Mouse (Mus musculus) limb, embryonic 13.5 days (tissue): ENCODE results near the gene Ints7. TPM values are rescaled to one million over a fixed set of nuclear protein-coding genes. Genes with fewer than 3 reads are reported as not detected.

Experiments
- ATAC-seq: fragments of 200-750 bp; cut with Nextera tagmentation; 2 replicates; pipeline ENCODE4 v1.8.0; 2017; ENCODE audit warnings: low read depth, moderate number of reproducible peaks, moderate TSS enrichment; ENCODE audit not compliant: low FRiP score
- H3K27ac ChIP-seq: fragments of 300-500 bp; sonication (generic); 2 replicates; pipeline ENCODE4 v1.5.1; 2015; ENCODE audit warnings: inconsistent platforms, mild to moderate bottlenecking, moderate library complexity
- H3K27me3 ChIP-seq: fragments of 300-500 bp; sonication (generic); 2 replicates; pipeline ENCODE4 v1.6.1; 2015; ENCODE audit warnings: mild to moderate bottlenecking, inconsistent platforms
- H3K36me3 ChIP-seq: fragments of 300-500 bp; sonication (generic); 2 replicates; pipeline ENCODE4 v1.6.1; 2015; ENCODE audit warnings: inconsistent platforms, mild to moderate bottlenecking, moderate library complexity
- H3K4me1 ChIP-seq: fragments of 300-500 bp; sonication (generic); 2 replicates; pipeline ENCODE4 v1.6.1; 2015; ENCODE audit warnings: inconsistent platforms
- H3K4me2 ChIP-seq: fragments of 300-500 bp; sonication (generic); replicated peaks from 2 replicates; pipeline ENCODE4 v1.6.1; 2015; ENCODE audit warnings: inconsistent platforms, mild to moderate bottlenecking, moderate library complexity
- H3K4me3 ChIP-seq: fragments of 300-500 bp; sonication (generic); 2 replicates; pipeline ENCODE4 v1.5.1; 2015; ENCODE audit warnings: moderate library complexity, mild to moderate bottlenecking, inconsistent platforms
- H3K9ac ChIP-seq: fragments of 300-500 bp; sonication (generic); 2 replicates; pipeline ENCODE4 v1.6.1; 2015; ENCODE audit warnings: mild to moderate bottlenecking, inconsistent platforms
- H3K9me3 ChIP-seq: fragments of 300-500 bp; sonication (generic); 2 replicates; pipeline ENCODE4 v1.6.1; 2016; ENCODE audit warnings: inconsistent platforms
- WGBS: fragments of 180-500 bp; shearing (Covaris S2); methylation state at CpG from one replicate; pipeline ENCODE4 v1.1.7; 2015; 5-methylcytosine and 5-hydroxymethylcytosine counted together
- polyA plus RNA-seq: library from polyadenylated mRNA; unstranded; fragments of >200 nt; fragmentation: Nextera tagmentation; extraction: Ambion mirVana; gene quantifications from 2 replicates; pipeline ENCODE4 v1.2.1, GENCODE M21; 2015

Ints7 gene
- polyA plus RNA-seq, 1 experiment from 2014 or later = 65.4 TPM

GRCm38 (mm10) chr1:191587062-191587461 is 11.6 kb downstream of the Ints7 start:
- no peak overlapping the region for H3K4me2 ChIP-seq
- no peaks in the 10 kb centered on the region for H3K27me3 ChIP-seq
- no peak for ATAC-seq
- 95% methylated on average over 3 of the region's 3 CpGs for WGBS
- no peak overlapping the region for H3K27ac ChIP-seq
- no peaks in the 10 kb centered on the region for H3K4me1 ChIP-seq
- no peak overlapping the region for H3K4me3 ChIP-seq
- H3K36me3 ChIP-seq = peaks cover 82% of the 10 kb centered on the region
- no peak overlapping the region for H3K9ac ChIP-seq
- H3K9me3 ChIP-seq = no peaks in the 10 kb centered on the region

- WGBS = 90% methylated on average over 2 of the region's 2 CpGs
- Histone ChIP-seq H3K4me1 (no peaks in the 10 kb centered on the region), H3K27ac (no peak overlapping the region), H3K4me2 (no peak overlapping the region), H3K36me3 (peaks cover 83% of the 10 kb centered on the region), H3K4me3 (no peak overlapping the region), H3K27me3 (no peaks in the 10 kb centered on the region), H3K9me3 (no peaks in the 10 kb centered on the region), H3K9ac (no peak overlapping the region)
- ATAC-seq = no peak
Measured at GRCm38 (mm10) chr1:191588749-191589148, 13.3 kb downstream of the Ints7 start.

DNA sequence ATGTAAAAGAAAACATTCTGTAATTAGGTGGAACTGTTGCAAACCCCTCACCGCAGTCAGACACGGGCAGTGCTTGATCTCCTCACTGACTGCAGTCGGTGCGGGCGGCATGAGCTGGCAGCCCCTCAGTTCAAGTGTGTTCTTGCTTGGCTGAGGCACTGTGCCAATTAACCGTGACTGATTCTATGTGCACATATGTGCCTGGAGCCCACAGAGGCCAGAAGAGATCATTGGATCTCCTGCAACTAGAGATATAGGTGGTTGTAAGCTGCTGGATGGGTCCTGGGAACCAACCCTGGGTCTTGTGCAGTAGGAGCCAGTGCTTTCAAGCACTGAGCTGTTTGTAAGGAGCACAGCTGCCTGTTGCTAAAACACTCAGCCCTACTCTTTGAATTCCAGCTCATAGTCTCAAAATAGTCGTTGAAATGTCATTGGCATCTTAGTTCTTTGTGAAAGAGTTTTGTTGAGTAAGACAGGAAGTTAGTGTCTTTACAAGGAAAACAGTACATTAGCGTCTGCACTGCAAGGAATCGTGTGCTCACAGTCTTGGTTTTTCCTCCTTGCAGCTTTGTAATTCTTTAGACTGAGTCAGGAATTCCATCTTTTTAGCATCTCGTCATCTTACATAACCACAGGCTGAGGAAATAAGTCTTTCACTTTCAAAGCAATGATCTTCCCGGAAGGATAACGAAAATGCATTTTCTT is 16.7 kb downstream of the Ints7 start:
- Histone ChIP-seq H3K36me3 (peaks cover 83% of the 10 kb centered on the region), H3K4me1 (no peaks in the 10 kb centered on the region), H3K9me3 (no peaks in the 10 kb centered on the region), H3K27ac (no peak overlapping the region), H3K4me3 (no peak overlapping the region), H3K27me3 (no peaks in the 10 kb centered on the region), H3K4me2 (no peak overlapping the region), H3K9ac (no peak overlapping the region)
- 88% methylated on average over 12 of the region's 12 CpGs for WGBS
- ATAC-seq = no peak

DNA sequence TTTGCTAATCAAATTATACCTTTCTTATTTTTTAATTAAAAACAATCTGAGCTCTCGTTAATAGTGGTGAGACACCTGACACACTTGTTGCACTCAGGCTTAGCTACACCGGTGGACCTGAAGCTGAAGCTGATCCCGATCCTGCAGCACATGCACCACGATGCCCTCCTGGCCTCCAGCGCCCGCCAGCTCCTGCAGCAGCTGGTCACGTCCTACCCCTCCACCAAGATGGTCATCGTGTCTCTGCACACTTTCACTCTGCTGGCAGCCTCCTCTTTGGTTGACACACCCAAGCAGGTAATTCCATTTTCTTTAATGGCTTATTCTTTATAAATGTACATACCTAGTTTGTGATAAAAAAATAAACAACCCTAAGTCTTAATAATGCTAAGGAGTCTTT is 20.6 kb downstream of the Ints7 start:
- no peak overlapping the region for H3K4me3 ChIP-seq
- no peak overlapping the region for H3K9ac ChIP-seq
- H3K36me3 ChIP-seq = peaks cover 80% of the 10 kb centered on the region
- 95% methylated on average over 8 of the region's 8 CpGs for WGBS
- no peaks in the 10 kb centered on the region for H3K4me1 ChIP-seq
- H3K27ac ChIP-seq = no peak overlapping the region
- H3K9me3 ChIP-seq = no peaks in the 10 kb centered on the region
- ATAC-seq = no peak
- H3K27me3 ChIP-seq = no peaks in the 10 kb centered on the region
- H3K4me2 ChIP-seq = no peak overlapping the region

- no peaks in the 10 kb centered on the region for H3K27me3 ChIP-seq
- H3K4me3 ChIP-seq = no peak overlapping the region
- no peak overlapping the region for H3K27ac ChIP-seq
- H3K9me3 ChIP-seq = no peaks in the 10 kb centered on the region
- H3K4me2 ChIP-seq = no peak overlapping the region
- no peak for ATAC-seq
- no peak overlapping the region for H3K9ac ChIP-seq
- WGBS = 81% methylated on average over 5 of the region's 5 CpGs
- H3K4me1 ChIP-seq = no peaks in the 10 kb centered on the region
- H3K36me3 ChIP-seq = peaks cover 80% of the 10 kb centered on the region
Measured at GRCm38 (mm10) chr1:191599210-191599609, 23.8 kb downstream of the Ints7 start.

- ATAC-seq = no peak
- no peaks in the 10 kb centered on the region for H3K9me3 ChIP-seq
- H3K4me3 ChIP-seq = no peak overlapping the region
- H3K36me3 ChIP-seq = peaks cover 84% of the 10 kb centered on the region
- H3K9ac ChIP-seq = no peak overlapping the region
- no peaks in the 10 kb centered on the region for H3K27me3 ChIP-seq
- no peaks in the 10 kb centered on the region for H3K4me1 ChIP-seq
- H3K4me2 ChIP-seq = no peak overlapping the region
- no peak overlapping the region for H3K27ac ChIP-seq
- 84% methylated on average over 3 of the region's 3 CpGs for WGBS
Measured at GRCm38 (mm10) chr1:191604690-191605089, 29.3 kb downstream of the Ints7 start.

GRCm38 (mm10) chr1:191609051-191609450 is 33.6 kb downstream of the Ints7 start:
- no peak for ATAC-seq
- Histone ChIP-seq H3K9me3 (no peaks in the 10 kb centered on the region), H3K9ac (no peak overlapping the region), H3K36me3 (peaks cover 92% of the 10 kb centered on the region), H3K27ac (no peak overlapping the region), H3K4me1 (no peaks in the 10 kb centered on the region), H3K4me2 (no peak overlapping the region), H3K4me3 (no peak overlapping the region), H3K27me3 (no peaks in the 10 kb centered on the region)
- WGBS = 92% methylated on average over 6 of the region's 6 CpGs

DNA sequence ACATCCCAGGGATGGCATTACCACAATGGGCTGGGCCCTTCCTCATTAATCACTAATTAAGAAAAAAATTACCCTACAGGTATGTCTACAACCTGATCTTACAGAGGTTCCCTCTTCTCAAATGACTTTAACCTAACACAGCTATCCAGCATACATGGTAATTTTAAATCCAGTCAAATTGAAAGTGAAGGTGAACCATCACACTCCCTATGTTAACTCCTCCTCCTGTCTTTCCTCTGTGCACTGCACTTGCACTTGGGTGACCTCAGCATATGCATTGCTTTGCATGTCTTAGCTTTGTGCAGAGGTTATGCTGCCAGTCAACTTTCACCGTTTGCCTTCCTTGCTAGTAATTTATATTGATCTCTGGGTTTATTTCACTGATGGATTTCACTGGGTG is 34.1 kb downstream of the Ints7 start:
- no peaks in the 10 kb centered on the region for H3K27me3 ChIP-seq
- H3K9me3 ChIP-seq = no peaks in the 10 kb centered on the region
- no peak for ATAC-seq
- no peak overlapping the region for H3K27ac ChIP-seq
- no peak overlapping the region for H3K4me2 ChIP-seq
- 92% methylated on average over 1 of the region's 1 CpGs for WGBS
- no peak overlapping the region for H3K4me3 ChIP-seq
- no peaks in the 10 kb centered on the region for H3K4me1 ChIP-seq
- H3K36me3 ChIP-seq = peaks cover 92% of the 10 kb centered on the region
- no peak overlapping the region for H3K9ac ChIP-seq

DNA sequence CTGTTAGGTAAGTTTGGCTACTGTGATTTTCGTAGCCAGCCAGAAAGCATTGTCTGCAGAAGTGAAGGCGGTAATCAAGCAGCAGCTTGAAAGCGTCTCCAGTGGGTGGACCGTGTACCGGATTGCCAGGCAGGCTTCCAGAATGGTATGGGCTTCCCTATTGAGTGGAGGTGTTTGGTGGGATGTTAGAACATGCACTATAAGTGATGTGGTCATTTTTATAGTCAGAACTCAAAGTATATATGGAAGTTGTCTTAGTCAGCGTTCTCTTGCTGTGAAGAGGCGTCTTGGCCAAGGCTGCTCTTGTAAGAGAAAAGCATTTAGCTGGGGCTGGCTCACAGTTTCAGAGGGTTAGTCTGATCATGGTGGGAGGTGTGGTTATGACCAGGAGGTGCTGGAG is 34.9 kb downstream of the Ints7 start:
- Histone ChIP-seq H3K9ac (no peak overlapping the region), H3K27me3 (no peaks in the 10 kb centered on the region), H3K27ac (no peak overlapping the region), H3K4me1 (no peaks in the 10 kb centered on the region), H3K9me3 (no peaks in the 10 kb centered on the region), H3K4me3 (no peak overlapping the region), H3K4me2 (no peak overlapping the region), H3K36me3 (peaks cover 92% of the 10 kb centered on the region)
- 93% methylated on average over 7 of the region's 7 CpGs for WGBS
- no peak for ATAC-seq

DNA sequence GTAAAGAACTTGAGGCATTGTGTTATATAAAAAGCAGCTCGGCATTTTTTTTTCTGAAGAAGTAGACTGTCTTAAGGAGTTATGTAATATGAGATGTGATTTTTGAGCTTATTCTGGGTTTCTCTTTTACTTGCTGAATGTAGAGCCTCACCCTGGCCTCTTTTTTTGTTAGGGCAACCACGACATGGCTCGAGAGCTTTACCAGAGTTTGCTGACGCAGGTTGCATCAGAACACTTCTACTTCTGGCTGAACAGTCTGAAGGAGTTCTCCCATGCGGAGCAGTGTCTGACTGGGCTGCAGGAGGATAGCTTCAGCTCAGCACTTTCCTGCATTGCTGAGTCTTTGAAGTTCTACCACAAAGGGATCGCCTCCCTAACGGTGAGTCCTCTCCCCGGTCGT is 36.2 kb downstream of the Ints7 start:
- Histone ChIP-seq H3K4me2 (no peak overlapping the region), H3K27ac (no peak overlapping the region), H3K9me3 (no peaks in the 10 kb centered on the region), H3K4me3 (no peak overlapping the region), H3K4me1 (no peaks in the 10 kb centered on the region), H3K27me3 (no peaks in the 10 kb centered on the region), H3K9ac (no peak overlapping the region), H3K36me3 (peaks cover 93% of the 10 kb centered on the region)
- 81% methylated on average over 9 of the region's 9 CpGs for WGBS
- ATAC-seq = no peak

- Histone ChIP-seq H3K4me1 (no peaks in the 10 kb centered on the region), H3K9ac (no peak overlapping the region), H3K36me3 (peaks cover 93% of the 10 kb centered on the region), H3K27ac (no peak overlapping the region), H3K4me2 (no peak overlapping the region), H3K4me3 (no peak overlapping the region), H3K9me3 (no peaks in the 10 kb centered on the region), H3K27me3 (no peaks in the 10 kb centered on the region)
- no peak for ATAC-seq
- 90% methylated on average over 16 of the region's 16 CpGs for WGBS
Measured at GRCm38 (mm10) chr1:191612877-191613276, 37.4 kb downstream of the Ints7 start.

- Histone ChIP-seq H3K27ac (no peak overlapping the region), H3K9ac (no peak overlapping the region), H3K4me1 (no peaks in the 10 kb centered on the region), H3K27me3 (no peaks in the 10 kb centered on the region), H3K36me3 (peaks cover 95% of the 10 kb centered on the region), H3K9me3 (no peaks in the 10 kb centered on the region), H3K4me3 (no peak overlapping the region), H3K4me2 (no peak overlapping the region)
- 94% methylated on average over 8 of the region's 8 CpGs for WGBS
- ATAC-seq = no peak
Measured at GRCm38 (mm10) chr1:191616245-191616644, 40.8 kb downstream of the Ints7 start.

DNA sequence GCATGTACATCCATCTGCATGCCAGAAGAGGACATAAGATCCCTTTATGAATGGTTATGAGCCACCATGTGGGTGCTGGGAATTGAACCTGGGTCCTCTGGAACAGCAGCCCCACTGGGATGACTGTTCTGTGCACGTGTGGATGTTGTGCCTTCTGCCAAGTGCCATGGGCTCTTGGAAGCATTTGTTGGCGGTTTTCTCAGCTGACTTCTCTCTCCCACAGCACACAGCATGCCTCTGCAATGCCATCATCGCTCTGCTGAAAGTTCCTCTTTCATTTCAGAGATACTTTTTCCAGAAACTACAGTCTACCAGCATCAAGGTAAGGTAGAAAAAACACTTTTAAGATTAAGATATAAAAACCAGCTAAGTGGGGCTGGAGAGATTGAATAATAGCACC is 42.2 kb downstream of the Ints7 start:
- H3K4me3 ChIP-seq = no peak overlapping the region
- H3K9ac ChIP-seq = no peak overlapping the region
- WGBS = 89% methylated on average over 3 of the region's 3 CpGs
- H3K27ac ChIP-seq = no peak overlapping the region
- peaks cover 94% of the 10 kb centered on the region for H3K36me3 ChIP-seq
- no peaks in the 10 kb centered on the region for H3K4me1 ChIP-seq
- H3K9me3 ChIP-seq = no peaks in the 10 kb centered on the region
- H3K4me2 ChIP-seq = no peak overlapping the region
- no peak for ATAC-seq
- H3K27me3 ChIP-seq = no peaks in the 10 kb centered on the region
